Mouse (Mus musculus): Measurements from ENCODE around the gene Rab24. TPM values are rescaled to one million over a fixed set of nuclear protein-coding genes. Genes with fewer than 3 reads are reported as not detected.

Gene Rab24
- total RNA-seq, 2 experiments from 2014 or later, result 74.0 to 83.3 TPM

- DNase-seq (ENCODE audit: extremely low spot score in 1 of 2, low spot score in 1 of 2), result no peak
These were observed 7.5 kb upstream of the Rab24 start for GRCm38 (mm10) chr13:55329109-55329682.

- no peak for DNase-seq (ENCODE audit: extremely low spot score in 1 of 2, low spot score in 1 of 2)
These were observed 6.9 kb upstream of the Rab24 start for GRCm38 (mm10) chr13:55328641-55329040.

- no peak for DNase-seq (ENCODE audit: extremely low spot score in 1 of 2, low spot score in 1 of 2)
These were observed 6.4 kb upstream of the Rab24 start for GRCm38 (mm10) chr13:55328171-55328570.

DNA sequence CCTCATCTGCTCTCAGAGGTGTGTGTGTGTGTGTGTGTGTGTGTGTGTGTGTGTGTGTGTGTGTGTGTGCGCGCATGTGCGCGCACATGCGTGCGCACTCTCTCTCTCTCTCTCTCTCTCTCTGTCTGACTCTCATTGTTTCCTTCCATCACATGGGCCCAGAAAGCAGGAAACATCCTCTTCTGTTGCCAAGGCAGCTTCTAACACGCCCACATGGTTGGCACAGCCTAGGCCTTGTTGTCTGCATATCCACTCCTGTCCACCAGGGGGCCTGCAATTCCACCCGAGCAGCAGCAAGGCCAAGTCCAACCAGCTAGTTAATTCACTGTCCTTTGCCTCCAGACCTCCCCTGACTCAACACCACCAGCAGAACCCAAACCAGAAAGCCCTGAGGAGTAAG is 5.9 kb upstream of the Rab24 start:
- peak; percentile 76 to 88 for DNase-seq (ENCODE audit: extremely low spot score in 1 of 2, low spot score in 1 of 2)

- no peak for DNase-seq (ENCODE audit: extremely low spot score in 1 of 2, low spot score in 1 of 2)
These were observed 5.4 kb upstream of the Rab24 start for GRCm38 (mm10) chr13:55327169-55327568.

GRCm38 (mm10) chr13:55325596-55325995 is 3.9 kb upstream of the Rab24 start:
- no peak for DNase-seq (ENCODE audit: extremely low spot score in 1 of 2, low spot score in 1 of 2)

DNA sequence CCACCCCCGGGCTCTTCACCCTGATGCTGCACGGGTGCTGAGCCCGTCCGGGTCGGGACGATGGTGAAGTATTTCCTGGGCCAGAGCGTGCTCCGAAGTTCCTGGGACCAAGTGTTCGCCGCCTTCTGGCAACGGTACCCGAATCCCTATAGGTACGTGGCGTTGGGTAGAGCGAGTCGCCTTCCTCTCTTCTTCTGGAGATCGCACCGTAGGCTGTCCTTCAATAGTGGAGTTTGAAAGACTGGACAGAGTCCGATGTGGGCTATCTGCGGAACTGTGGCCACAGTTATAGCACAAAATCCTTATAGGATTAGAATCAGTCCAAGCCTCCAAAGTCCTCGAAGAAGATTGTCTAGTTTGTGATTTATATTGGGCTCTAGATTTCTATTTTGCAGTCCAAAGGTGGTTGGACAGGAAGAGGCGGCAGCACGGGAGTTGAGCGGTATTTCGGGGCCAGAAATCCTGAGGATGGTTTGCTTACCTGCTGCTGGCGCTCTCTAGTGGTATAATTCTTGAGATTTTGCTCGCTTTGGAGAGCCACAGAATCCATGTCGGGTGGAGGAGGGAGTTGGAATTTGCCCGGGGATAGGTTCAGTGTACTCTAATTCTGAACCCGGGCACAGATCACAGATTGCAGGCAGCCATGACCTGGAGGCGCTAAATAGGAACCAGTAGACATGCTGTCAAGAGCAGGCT is 532 bp upstream of the Rab24 start:
- no peak for DNase-seq (ENCODE audit: extremely low spot score in 1 of 2, low spot score in 1 of 2)

GRCm38 (mm10) chr13:55319931-55320533 is 1.7 kb downstream of the Rab24 start, which contains the start of gene Prelid1:
Gene Prelid1 (plus strand): TSS chr13:55320500.
- no peak for DNase-seq (ENCODE audit: extremely low spot score in 1 of 2, low spot score in 1 of 2)

DNA sequence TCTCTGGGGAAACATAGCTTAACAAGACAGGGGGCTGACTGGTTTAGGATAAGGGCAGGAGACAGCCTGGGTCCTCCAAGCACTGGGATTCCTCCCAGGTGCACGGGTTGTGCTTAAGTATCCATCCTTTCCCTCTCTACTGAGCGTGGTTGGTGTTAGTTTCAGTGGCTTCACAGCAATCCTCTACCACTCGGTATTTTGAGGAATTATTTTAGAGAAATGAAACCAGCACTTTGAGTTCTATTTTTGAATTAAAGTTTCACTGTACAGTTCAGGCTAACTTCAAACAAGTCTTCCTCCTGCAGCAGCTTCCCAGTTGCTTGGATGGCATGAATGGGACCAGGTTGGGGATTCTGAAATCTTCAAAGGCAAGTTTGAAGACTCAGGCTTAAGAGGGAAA is 3.4 kb downstream of the Rab24 start:
- no peak for DNase-seq (ENCODE audit: extremely low spot score in 1 of 2, low spot score in 1 of 2)

DNA sequence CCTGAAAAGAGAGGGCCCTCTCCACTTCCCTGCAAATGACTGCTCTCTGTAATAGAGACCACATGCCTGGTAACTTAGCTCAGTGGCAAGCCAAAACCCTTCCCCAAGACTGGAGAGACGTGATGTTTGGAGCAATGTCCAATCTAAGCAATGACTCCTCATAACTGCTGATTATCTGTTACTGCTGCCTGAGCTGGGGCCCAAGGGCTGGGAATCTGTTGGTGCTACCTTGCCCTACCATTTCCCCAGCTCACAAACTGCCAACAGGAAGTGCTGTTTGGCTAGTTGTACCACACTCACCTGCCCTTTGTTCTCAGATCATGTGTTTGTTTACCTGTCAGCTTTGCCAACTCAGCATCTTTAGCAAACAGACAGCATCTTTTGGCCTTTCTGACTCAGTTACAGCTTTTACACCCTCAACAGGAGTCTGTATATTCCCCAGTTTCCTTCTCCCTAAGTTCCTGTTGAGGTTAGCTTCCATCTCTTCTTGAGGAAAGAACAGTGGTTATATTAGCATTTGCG is 6.8 kb downstream of the Rab24 start:
- DNase-seq (ENCODE audit: extremely low spot score in 1 of 2, low spot score in 1 of 2), result no peak

DNA sequence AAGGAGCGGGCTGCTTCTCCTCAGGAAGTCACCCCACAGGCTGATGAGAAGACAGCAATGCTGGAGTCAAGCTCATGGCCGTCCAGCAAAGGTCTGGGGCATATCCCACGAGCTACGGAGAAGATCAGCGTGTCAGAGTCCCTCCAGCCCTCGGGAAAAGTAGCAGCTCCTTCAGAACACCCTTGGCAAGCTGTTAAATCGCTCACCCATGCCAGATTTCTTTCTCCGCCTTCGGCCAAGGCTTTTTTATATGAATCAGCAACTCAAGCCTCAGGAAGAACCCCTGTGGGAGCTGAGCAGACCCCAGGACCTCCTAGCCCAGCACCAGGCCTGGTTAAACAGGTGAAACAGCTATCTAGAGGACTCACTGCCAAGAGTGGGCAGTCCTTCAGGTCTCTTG is 8.7 kb downstream of the Rab24 start:
- DNase-seq (ENCODE audit: extremely low spot score in 1 of 2, low spot score in 1 of 2), result no peak

GRCm38 (mm10) chr13:55312028-55312630 is 9.6 kb downstream of the Rab24 start:
- DNase-seq (ENCODE audit: extremely low spot score in 1 of 2, low spot score in 1 of 2), result no peak

GRCm38 (mm10) chr13:55300913-55301312 is 20.8 kb downstream of the Rab24 start:
- DNase-seq (ENCODE audit: extremely low spot score in 1 of 2, low spot score in 1 of 2), result no peak

DNA sequence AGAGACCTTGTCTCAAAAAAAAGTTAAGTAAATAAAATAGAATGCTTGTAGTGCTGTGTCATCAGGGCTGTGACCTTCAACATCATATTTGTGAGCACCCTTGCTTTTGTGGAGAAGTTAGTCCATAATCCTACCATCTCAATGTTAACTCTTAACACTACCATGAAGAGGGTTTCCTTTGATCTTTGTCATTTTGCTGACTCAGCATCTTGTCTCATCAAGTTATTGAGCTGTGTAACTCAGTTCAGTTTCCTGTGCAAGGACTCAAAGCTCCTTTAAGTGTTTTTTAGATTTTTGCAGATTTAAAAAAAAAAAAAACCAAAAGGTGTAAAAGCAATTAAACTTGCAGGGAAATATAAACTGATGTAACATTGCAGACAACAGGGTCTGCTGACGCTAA is 25.0 kb downstream of the Rab24 start:
- DNase-seq (ENCODE audit: extremely low spot score in 1 of 2, low spot score in 1 of 2), result no peak

- DNase-seq (ENCODE audit: extremely low spot score in 1 of 2, low spot score in 1 of 2), result no peak
These were observed 32.9 kb downstream of the Rab24 start for GRCm38 (mm10) chr13:55288854-55289253.

DNA sequence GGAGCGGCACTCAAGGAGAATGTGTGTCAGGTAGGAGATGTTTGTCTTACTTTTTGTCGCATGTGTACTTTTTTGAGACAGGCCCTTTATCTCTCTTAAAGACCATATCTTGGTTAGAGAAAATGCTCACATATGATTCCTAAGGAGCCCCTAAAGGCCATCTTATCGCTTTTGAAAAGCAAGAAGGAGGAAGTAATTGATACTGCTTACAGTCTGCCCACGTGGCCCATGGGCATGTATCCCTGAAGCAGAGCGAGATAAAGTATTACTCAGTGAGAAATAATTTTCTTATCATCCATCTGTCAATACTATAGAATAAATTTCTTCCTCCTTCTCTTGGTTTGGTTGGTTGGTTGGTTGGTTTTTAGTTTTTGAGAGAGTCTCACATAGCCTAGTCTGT is 44.1 kb downstream of the Rab24 start:
- no peak for DNase-seq (ENCODE audit: extremely low spot score in 1 of 2, low spot score in 1 of 2)

GRCm38 (mm10) chr13:55277203-55277602 is 44.5 kb downstream of the Rab24 start:
- DNase-seq (ENCODE audit: extremely low spot score in 1 of 2, low spot score in 1 of 2), result no peak

All from layer of hippocampus, postnatal 25 days (tissue).